Mouse (Mus musculus): Measurements from ENCODE around the gene Gm20814. TPM values are rescaled to one million over a fixed set of nuclear protein-coding genes. Genes with fewer than 3 reads are reported as not detected.
"Not testable (repeated sequence)": the region's sequence is repeated elsewhere in the genome, so short reads cannot be mapped to it uniquely, and the experiment has no call there.

Gene Gm20814
- polyA plus RNA-seq (2015; fragmentation: Nextera tagmentation; extraction: Ambion mirVana) = not detected in 2 replicates

DNA sequence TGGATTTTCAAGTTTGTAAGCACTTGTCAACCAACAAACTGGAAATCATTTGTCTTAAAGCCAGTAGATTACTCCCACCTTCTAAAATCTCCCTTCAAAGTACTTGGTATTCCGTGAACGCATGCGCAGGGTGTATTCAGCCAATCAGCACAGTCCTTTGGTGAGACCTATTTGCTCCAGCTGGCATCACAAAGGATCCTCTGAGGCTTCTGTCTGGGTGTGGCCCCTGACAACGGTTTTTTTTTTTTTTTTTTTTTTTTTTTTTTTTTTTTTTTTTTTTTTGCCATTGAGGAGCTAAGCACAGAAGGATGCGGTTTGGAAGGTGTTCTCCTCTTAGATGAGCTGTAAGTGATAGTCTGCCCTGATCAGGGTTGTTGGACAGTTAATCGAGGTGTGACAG is at the start of gene Gm20814:
Gm20814 (plus strand) TSS at position 301 of the 400 bp plus-strand sequence.
- H3K36me3 ChIP-seq (ENCODE audit: control insufficient read depth, insufficient read depth, low read length); ATAC-seq; H3K9me3 ChIP-seq (ENCODE audit: control insufficient read depth, low read length); H3K4me1 ChIP-seq (ENCODE audit: control insufficient read depth, insufficient read depth, low read depth, low read length); H3K4me3 ChIP-seq (ENCODE audit: low read length); H3K4me2 ChIP-seq (ENCODE audit: low read length); H3K27ac ChIP-seq (ENCODE audit: low read depth, low read length); H3K27me3 ChIP-seq (replicated peaks; ENCODE audit: control insufficient read depth, insufficient read depth, low read length); H3K9ac ChIP-seq (ENCODE audit: low read depth, low read length): not testable (repeated sequence)
- no CpG with 5 or more reads among the region's 6 CpGs for WGBS
